10 mouse cellular contexts compared by ENCODE assay signal in genomic region chr5:93144874-93145273, GRCm38 (mm10). TPM values are rescaled to one million over a fixed set of nuclear protein-coding genes. Genes with fewer than 3 reads are reported as not detected.
DNase-seq lines count a peak whose midpoint lies in the region; ATAC-seq and TF ChIP-seq lines count a peak whose summit lies in the region.
"Had no signal": no experiment of that assay in that cellular context is flagged by ENCODE, and none has a peak within 500 bp of the region (broad histone marks: within the 10 kb centered on the region; RNA-seq: fewer than 3 reads in every experiment).

No protein-coding gene starts in this region.

- H3K27ac ChIP-seq in left cerebral cortex, adult 2 months = peak overlapping the region; percentile 44; the same call in 1 of the 2 replicates
- peak overlapping the region; percentile 27; the same call in 1 of the 2 replicates for H3K27ac ChIP-seq in limb, embryonic 15.5 days

- ATAC-seq in limb, embryonic 15.5 days (ENCODE audit: insufficient number of reproducible peaks, low FRiP score, low TSS enrichment, low read depth) = no peak
- ATAC-seq in erythroblast, adult 5-6 weeks (replicated peaks; ENCODE audit: low FRiP score, poor library complexity, severe bottlenecking) = no peak
- ATAC-seq in granulocyte monocyte progenitor cell, adult 5-6 weeks (replicated peaks; ENCODE audit: poor library complexity, severe bottlenecking) = no peak
- ATAC-seq: midbrain, embryonic 16.5 days had no signal

- intact Hi-C loops in left cerebral cortex, adult 2 months (cut with DNase I) = no loop called here
- intact Hi-C loops in left cerebral cortex, postnatal 4 days (cut with DNase I) = loop anchor here (5.0 kb wide), 1 partner anchor 48 kb away; no protein-coding TSS in a partner anchor

- H3K36me3 ChIP-seq in limb, embryonic 15.5 days = peaks cover 35% of the 10 kb centered on the region

- no peaks in the 10 kb centered on the region for H3K27me3 ChIP-seq in limb, embryonic 15.5 days

- TF ChIP-seq CTCF in left cerebral cortex, adult 2 months (IDR thresholded peaks at IDR 0.05) = no peak

- H3K9me3 ChIP-seq in limb, embryonic 15.5 days = no peaks in the 10 kb centered on the region

- peak; percentile 52 to 75 for DNase-seq in adrenal gland, adult (ENCODE audit: inconsistent age in 2 of 2, low spot score in 1 of 2)
- no peak for DNase-seq in adrenal gland, adult 8-10 months
- no peak for DNase-seq in left cerebral cortex, adult 2 months (ENCODE audit: extremely low spot score in 1 of 2, low spot score in 2 of 2)
- DNase-seq in left cerebral cortex, postnatal 4 days = no peak
- peak; percentile 41 for DNase-seq in adrenal gland, postnatal 14 days
- DNase-seq: lung, adult 2 months had no signal

- H3K4me1 ChIP-seq in limb, embryonic 15.5 days = peaks cover 22% of the 10 kb centered on the region

- no peak overlapping the region for H3K9ac ChIP-seq in limb, embryonic 15.5 days

- no peak overlapping the region for H3K4me3 ChIP-seq in left cerebral cortex, adult 2 months
- H3K4me3 ChIP-seq in limb, embryonic 15.5 days = no peak overlapping the region

- 7% methylated on average over 5 of the region's 5 CpGs for WGBS in limb, embryonic 15.5 days

- H3K4me2 ChIP-seq in limb, embryonic 15.5 days = no peak overlapping the region

RNA-seq across cellular contexts. Expression of gene Sept11, which starts 51.6 kb away (rescaled TPM):
- 10 to 100 TPM; 40.3 to 44.5 (median 42.4) TPM for total RNA-seq in adrenal gland, adult 8-10 months (2022)
- total RNA-seq in left cerebral cortex, adult 2 months (2021) = 100 to 1,000 TPM; 197 to 203 TPM
- total RNA-seq in left cerebral cortex, postnatal 4 days (2021) = 100 to 1,000 TPM; 204 to 212 TPM
- 56.7 and 59.4 TPM in 2 replicates for total RNA-seq in adrenal gland, postnatal 14 days (2021)
- polyA plus RNA-seq in limb, embryonic 15.5 days (2015; fragmentation: Nextera tagmentation; extraction: Ambion mirVana) = 180 and 188 TPM in 2 replicates
- total RNA-seq in erythroblast, adult 5-6 weeks (2015; ENCODE audit: low replicate concordance) = 12.7 and 13.0 TPM in 2 replicates
- total RNA-seq in erythroblast, adult 5-6 weeks (2017; ENCODE audit: low replicate concordance) = 6.1 and 15.5 TPM in 2 replicates
- 89.0 and 103 TPM in 2 replicates for total RNA-seq in granulocyte monocyte progenitor cell, adult 5-6 weeks (2014; fragmentation: Nextera tagmentation)
- 67.7 and 70.7 TPM in 2 replicates for total RNA-seq in granulocyte monocyte progenitor cell, adult 5-6 weeks (2017)

Comparison
In these comparisons a context has a peak if more than half of its experiments do, and no peak if none do; other contexts are left out.
1. DNase-seq: peak in adrenal gland, adult (2 of 2) and adrenal gland, postnatal 14 days (single experiment); none in adrenal gland, adult 8-10 months (single experiment), left cerebral cortex, adult 2 months (0 of 2) and left cerebral cortex, postnatal 4 days (single experiment).